In genomic region chr10:56393095-56393784, GRCm38 (mm10) we compare ENCODE assay signal across 10 mouse cellular contexts.
"Had no signal": no experiment of that assay in that cellular context is flagged by ENCODE, and none has a peak within 500 bp of the region (broad histone marks: within the 10 kb centered on the region; RNA-seq: fewer than 3 reads in every experiment).

No protein-coding gene starts in this region.

- ATAC-seq: liver, postnatal 0 days; midbrain, embryonic 16.5 days had no signal

- H3K4me3 ChIP-seq: layer of hippocampus, adult 2 months; liver, embryonic 13.5 days; midbrain, embryonic 12.5 days had no signal

- H3K9me3 ChIP-seq: liver, embryonic 13.5 days; midbrain, embryonic 12.5 days had no signal

- H3K4me1 ChIP-seq: liver, embryonic 13.5 days; midbrain, embryonic 12.5 days had no signal

- H3K27ac ChIP-seq: layer of hippocampus, adult 2 months; liver, embryonic 13.5 days; midbrain, embryonic 12.5 days had no signal

- DNase-seq: kidney, postnatal 10 days; kidney, postnatal 4 days; liver; liver, embryonic 13.5 days; liver, postnatal 0 days; right cerebral cortex, postnatal 14 days; thymus, postnatal 4 days had no signal

- H3K27me3 ChIP-seq: liver, embryonic 13.5 days; midbrain, embryonic 12.5 days had no signal

- H3K9ac ChIP-seq: liver, embryonic 13.5 days; liver, postnatal 0 days; midbrain, embryonic 12.5 days had no signal

- H3K4me2 ChIP-seq: liver, embryonic 13.5 days; midbrain, embryonic 12.5 days had no signal
